Mouse (Mus musculus) heart, adult 2 months (tissue): ENCODE measurements around the gene Cdc7. TPM values are rescaled to one million over a fixed set of nuclear protein-coding genes. Genes with fewer than 3 reads are reported as not detected.

Experiments
- DNase-seq, 2 experiments: peaks; one replicate each; pipeline ENCODE4 v3.0.0; 2021
- H3K27ac ChIP-seq: fragments of 200-600 bp; 2 replicates; pipeline ENCODE4 v1.8.1; 2022
- H3K27me3 ChIP-seq: fragments of 200-500 bp; 2 replicates; pipeline ENCODE4 v1.6.1; 2012; ENCODE audit warnings: mild to moderate bottlenecking, low read length, inconsistent platforms, mixed read lengths; ENCODE audit not compliant: control insufficient read depth, insufficient read depth
- H3K36me3 ChIP-seq: fragments of 200-500 bp; 2 replicates; pipeline ENCODE4 v1.6.1; 2012; ENCODE audit warnings: low read length, inconsistent platforms; ENCODE audit not compliant: control insufficient read depth, insufficient read depth
- H3K4me1 ChIP-seq: fragments of 200-500 bp; 2 replicates; pipeline ENCODE4 v1.6.1; 2011; ENCODE audit warnings: low read length; ENCODE audit not compliant: control insufficient read depth, insufficient read depth
- H3K4me3 ChIP-seq: fragments of 200-600 bp; 2 replicates; pipeline ENCODE4 v1.8.1; 2022
- H3K79me2 ChIP-seq: fragments of 200-500 bp; replicated peaks from 2 replicates; pipeline ENCODE4 v1.6.1; 2012; ENCODE audit warnings: mild to moderate bottlenecking, inconsistent platforms, low read length, moderate library complexity, mixed read lengths; ENCODE audit not compliant: control insufficient read depth, insufficient read depth
- H3K9ac ChIP-seq: fragments of 200-500 bp; 2 replicates; pipeline ENCODE4 v1.6.1; 2012; ENCODE audit warnings: low read depth, mild to moderate bottlenecking, control low read depth, inconsistent platforms, low read length, mixed read lengths
- CTCF ChIP-seq: fragments of 200-600 bp; IDR thresholded peaks from 2 replicates; pipeline ENCODE4 v1.8.1; 2022; ENCODE audit warnings: antibody characterized with exemption, mild to moderate bottlenecking, moderate library complexity
- EP300 ChIP-seq: fragments of 200-500 bp; IDR thresholded peaks from 2 replicates; pipeline ENCODE4 v1.6.1; 2011; ENCODE audit warnings: low read depth, low read length, control low read depth; ENCODE audit not compliant: insufficient read depth
- POLR2A ChIP-seq: fragments of 200-500 bp; IDR thresholded peaks from 2 replicates; pipeline ENCODE4 v1.6.1; 2011; ENCODE audit warnings: mild to moderate bottlenecking, low read depth, low read length, control low read depth; ENCODE audit not compliant: insufficient read depth
- WGBS: fragments of 180-500 bp; shearing (Covaris S2); methylation state at CpG from one replicate; pipeline ENCODE4 v1.1.7; 2018; 5-methylcytosine and 5-hydroxymethylcytosine counted together
- intact Hi-C: fragments of 180-260 bp; cut with DNase I; formaldehyde crosslinking; loops from one replicate; pipeline ENCODE4 v1.15.1; 2025
- polyA plus RNA-seq: library from polyadenylated mRNA; depleted of rRNA; stranded (reverse); fragments of >200 nt; gene quantifications from 2 replicates; pipeline ENCODE4 v1.2.3, GENCODE M21; 2012
- total RNA-seq, 2 experiments: library from RNA; stranded (reverse); gene quantifications; 2 replicates each; pipeline ENCODE4 v1.2.3; 2021

Gene Cdc7
- total and polyA plus RNA-seq, 3 experiments = 0.39 to 0.70 (median 0.59) TPM

DNA sequence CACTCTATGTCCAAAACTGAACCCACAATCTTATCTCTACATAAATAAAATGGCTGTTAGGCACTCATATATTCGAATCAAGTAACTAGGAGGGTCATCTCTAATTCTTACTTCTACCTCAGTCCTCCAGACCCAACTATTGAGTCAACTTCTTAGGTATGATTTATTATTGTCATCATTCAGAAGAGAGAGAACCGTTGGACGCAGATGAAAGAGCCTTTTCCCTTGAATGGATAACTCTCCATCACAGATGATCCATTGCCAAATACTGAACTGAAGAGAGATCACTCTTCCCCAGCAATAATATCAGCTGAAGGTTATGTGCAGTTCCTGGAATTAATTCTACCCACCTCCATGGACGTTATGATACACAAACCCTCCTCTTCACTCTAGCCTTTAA lies 17.8 kb upstream of the Cdc7 start:
- 75% methylated on average over 4 of the region's 4 CpGs for WGBS

DNA sequence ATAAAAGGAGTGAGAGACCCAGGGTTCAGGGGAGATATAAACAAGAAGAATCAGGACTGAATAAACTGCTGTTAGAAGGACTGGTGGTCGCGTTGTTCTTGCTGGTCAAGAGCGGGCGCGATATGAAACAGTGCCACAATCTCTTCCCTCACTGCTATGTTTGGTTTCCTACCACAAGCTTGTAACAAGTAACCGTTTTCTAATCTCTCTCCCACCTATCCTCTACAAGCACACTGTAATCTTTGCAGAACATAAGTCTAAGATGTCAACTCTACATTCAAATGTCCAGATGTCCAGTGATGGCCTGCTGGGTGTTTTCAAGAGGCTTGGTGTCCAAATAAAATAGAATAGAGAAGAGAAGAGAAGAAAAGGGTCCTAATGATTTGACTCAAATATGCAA lies 15.4 kb upstream of the Cdc7 start:
- intact Hi-C loops = no loop called here
- WGBS = 77% methylated on average over 6 of the region's 6 CpGs
- no peaks in the 10 kb centered on the region for H3K27me3 ChIP-seq
- no peak for TF ChIP-seq EP300
- no peak for TF ChIP-seq CTCF
- TF ChIP-seq POLR2A = no peak
- H3K79me2 ChIP-seq = no peaks in the 10 kb centered on the region
- H3K4me1 ChIP-seq = no peaks in the 10 kb centered on the region
- H3K36me3 ChIP-seq = no peaks in the 10 kb centered on the region
- H3K27ac ChIP-seq = no peak overlapping the region
- H3K4me3 ChIP-seq = no peak overlapping the region
- no peak overlapping the region for H3K9ac ChIP-seq
- DNase-seq = no peak

More for the DNA sequence above, 17.8 kb upstream of the Cdc7 start:
- no peak overlapping the region for H3K9ac ChIP-seq
- TF ChIP-seq POLR2A (no peak), CTCF (no peak), EP300 (no peak)
- no peak overlapping the region for H3K4me3 ChIP-seq
- DNase-seq = no peak
- H3K27ac ChIP-seq = no peak overlapping the region
- H3K4me1 ChIP-seq = no peaks in the 10 kb centered on the region
- intact Hi-C loops = no loop called here
- H3K79me2 ChIP-seq = no peaks in the 10 kb centered on the region
- no peaks in the 10 kb centered on the region for H3K27me3 ChIP-seq
- H3K36me3 ChIP-seq = no peaks in the 10 kb centered on the region

- TF ChIP-seq POLR2A (no peak), CTCF (no peak), EP300 (0 out of 2 replicates have a peak, but pooled peaks have one; percentile 21)
- H3K9ac ChIP-seq = no peak overlapping the region
- no peaks in the 10 kb centered on the region for H3K79me2 ChIP-seq
- no peak overlapping the region for H3K4me3 ChIP-seq
- no peaks in the 10 kb centered on the region for H3K36me3 ChIP-seq
- no peak overlapping the region for H3K27ac ChIP-seq
- H3K4me1 ChIP-seq = no peaks in the 10 kb centered on the region; the same call in 1 of the 2 replicates
- H3K27me3 ChIP-seq = no peaks in the 10 kb centered on the region
- 39% methylated on average over 3 of the region's 3 CpGs for WGBS
- intact Hi-C loops = no loop called here
- DNase-seq = peak in 1 of 2 experiments; percentile 38
Observed at GRCm38 (mm10) chr5:106956467-106956866, 7.7 kb upstream of the Cdc7 start.

DNA sequence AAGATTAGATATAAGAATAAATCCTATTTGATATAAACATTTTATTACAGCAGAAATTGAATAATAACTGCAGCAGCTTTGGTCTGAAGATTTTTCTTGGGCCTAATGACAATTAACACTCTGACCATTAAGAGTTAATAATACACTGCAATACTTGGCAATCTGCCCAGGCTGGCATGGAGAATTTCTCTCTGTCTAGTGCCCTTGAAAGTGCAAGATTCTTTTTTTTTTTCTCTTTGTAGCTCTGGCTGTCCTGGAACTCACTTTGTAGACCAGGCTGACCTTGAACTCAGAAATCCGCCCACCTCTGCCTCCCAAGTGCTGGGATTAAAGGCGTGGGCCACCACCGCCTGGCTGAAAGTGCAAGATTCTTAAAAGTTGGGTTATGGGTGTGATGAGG lies 5.1 kb upstream of the Cdc7 start:
- no peak overlapping the region for H3K27ac ChIP-seq
- H3K9ac ChIP-seq = no peak overlapping the region
- no peaks in the 10 kb centered on the region for H3K79me2 ChIP-seq
- TF ChIP-seq CTCF (no peak), EP300 (no peak), POLR2A (no peak)
- intact Hi-C loops = no loop called here
- WGBS = 79% methylated on average over 3 of the region's 3 CpGs
- H3K36me3 ChIP-seq = no peaks in the 10 kb centered on the region
- no peaks in the 10 kb centered on the region for H3K27me3 ChIP-seq
- H3K4me1 ChIP-seq = peaks cover 3% of the 10 kb centered on the region; the same call in 1 of the 2 replicates
- H3K4me3 ChIP-seq = no peak overlapping the region
- no peak for DNase-seq

DNA sequence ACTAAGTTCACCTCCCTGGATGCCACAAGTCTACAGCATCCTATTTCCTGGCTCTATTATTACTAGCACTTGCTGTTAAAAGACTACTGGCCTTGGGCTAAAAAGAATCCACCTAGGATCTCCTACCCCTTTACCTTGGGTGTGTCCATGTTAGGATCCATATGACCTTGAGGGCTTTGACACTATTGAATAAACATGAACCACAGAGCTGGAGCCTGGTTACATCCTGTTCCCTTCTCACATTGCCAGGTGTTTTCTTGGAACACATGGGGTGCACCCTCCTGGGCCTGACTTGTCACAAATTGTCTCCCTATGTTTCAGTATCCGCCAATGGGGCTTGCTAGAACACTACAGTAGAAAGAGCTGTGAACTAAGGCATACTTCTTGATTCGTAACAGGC lies 3.7 kb upstream of the Cdc7 start:
- no peak overlapping the region for H3K4me3 ChIP-seq
- 85% methylated on average over 2 of the region's 2 CpGs for WGBS
- H3K79me2 ChIP-seq = no peaks in the 10 kb centered on the region
- H3K9ac ChIP-seq = no peak overlapping the region
- H3K4me1 ChIP-seq = peaks cover 3% of the 10 kb centered on the region; the same call in 1 of the 2 replicates
- H3K27me3 ChIP-seq = no peaks in the 10 kb centered on the region
- H3K27ac ChIP-seq = no peak overlapping the region
- TF ChIP-seq CTCF (no peak), POLR2A (no peak), EP300 (no peak)
- no peak for DNase-seq
- H3K36me3 ChIP-seq = no peaks in the 10 kb centered on the region
- intact Hi-C loops = loop anchor here (10.0 kb wide), 1 partner anchor 96 kb away; no protein-coding TSS in a partner anchor

DNA sequence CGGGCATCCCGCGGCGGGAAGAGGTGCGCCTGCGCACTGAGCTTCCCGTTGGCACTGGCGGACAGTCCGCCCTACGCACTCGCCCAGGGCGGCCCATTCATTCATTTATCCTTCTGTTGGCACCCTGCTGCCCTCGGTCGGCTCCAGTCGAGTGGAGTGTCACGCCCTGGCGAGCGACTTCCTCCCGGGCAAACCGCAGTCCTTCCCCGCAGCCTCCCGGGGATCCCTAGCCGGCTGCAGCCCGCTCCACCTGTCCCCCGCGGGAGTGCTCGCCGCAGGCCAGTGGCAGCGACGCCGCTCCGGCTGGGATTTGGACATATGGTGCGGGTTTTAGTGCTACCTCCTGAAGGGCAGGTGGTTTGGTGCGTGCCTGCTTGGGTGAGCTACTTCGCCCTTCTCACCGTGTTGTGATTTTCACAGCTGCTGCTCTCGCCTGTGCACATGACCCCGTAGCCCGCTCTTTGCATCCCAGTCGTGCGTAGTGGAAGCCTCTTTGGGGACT lies 442 bp downstream of the Cdc7 start:
- under 1% methylated on average over 41 of the region's 41 CpGs for WGBS
- intact Hi-C loops = loop anchor here (10.0 kb wide), 1 partner anchor 100 kb away; no protein-coding TSS in a partner anchor
- TF ChIP-seq CTCF = no peak
- TF ChIP-seq EP300 = no peak
- no peak for TF ChIP-seq POLR2A
- Histone ChIP-seq H3K27ac (peak overlapping the region; percentile 67), H3K27me3 (no peaks in the 10 kb centered on the region), H3K9ac (peak overlapping the region; percentile 59), H3K79me2 (no peaks in the 10 kb centered on the region), H3K4me1 (peaks cover 3% of the 10 kb centered on the region; the same call in 1 of the 2 replicates), H3K4me3 (peak overlapping the region; percentile 80), H3K36me3 (no peaks in the 10 kb centered on the region)
- DNase-seq = no peak
